Mouse (Mus musculus) B cell, adult 67 days (primary cell): Measurements from ENCODE around the gene Snw1. TPM values are rescaled to one million over a fixed set of nuclear protein-coding genes. Genes with fewer than 3 reads are reported as not detected.

Experiments
- total RNA-seq, 2 experiments: library from RNA; stranded (reverse); gene quantifications; 4 replicates each; pipeline ENCODE4 v1.2.4; 2023

Snw1 gene
- total RNA-seq = 10 to 100 TPM; 91.0 to 94.3 TPM

GRCm38 (mm10) chr12:87471964-87472786, at the start of gene Snw1:
Gene Snw1, minus strand, starts transcription at chr12:87472274.

DNA sequence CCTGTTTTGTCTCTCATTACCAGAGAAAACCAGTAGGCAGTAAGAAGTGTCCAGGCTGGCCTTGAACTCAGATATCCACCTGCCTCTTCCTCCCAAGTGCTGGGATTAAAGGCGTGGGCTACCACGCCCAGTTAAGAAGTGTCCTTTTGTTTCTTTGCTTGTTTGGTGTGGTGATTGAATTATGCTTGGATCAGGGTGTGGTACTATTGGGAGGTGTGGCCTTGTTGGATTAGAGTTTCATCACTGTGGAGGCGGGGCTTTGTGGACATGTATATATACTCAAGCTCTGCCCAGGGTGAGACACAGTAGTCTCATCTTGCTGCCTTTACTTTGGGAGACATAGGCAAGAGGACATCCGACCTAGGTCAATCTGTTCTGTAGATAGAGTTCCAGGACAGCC, 41.9 kb upstream of the Snw1 start, which contains the start of gene Gm8300:
TSS of gene Gm8300 (plus strand) at position 301 of the 400 bp plus-strand sequence.

DNA sequence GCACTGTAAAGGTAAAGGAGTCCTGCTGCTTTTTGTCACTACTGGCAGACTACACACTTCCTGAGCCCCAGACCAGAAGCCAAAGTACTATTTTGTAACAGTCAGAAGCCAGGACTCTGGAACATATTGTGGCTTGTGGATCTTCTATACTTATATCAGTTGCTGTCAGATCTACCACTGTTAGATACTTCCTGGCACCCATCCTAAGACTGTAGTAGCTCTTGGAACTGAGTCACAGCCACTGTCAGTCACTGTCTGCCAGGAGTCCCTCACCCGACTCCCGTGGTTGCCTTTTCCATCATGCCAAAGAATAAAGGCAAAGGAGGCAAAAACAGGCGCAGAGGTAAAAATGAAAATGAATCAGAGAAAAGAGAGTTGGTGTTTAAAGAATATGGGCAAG, 22.3 kb upstream of the Snw1 start, which contains the start of gene Gm5788:
TSS of gene Gm5788 (plus strand) at position 301 of the 400 bp plus-strand sequence.

DNA sequence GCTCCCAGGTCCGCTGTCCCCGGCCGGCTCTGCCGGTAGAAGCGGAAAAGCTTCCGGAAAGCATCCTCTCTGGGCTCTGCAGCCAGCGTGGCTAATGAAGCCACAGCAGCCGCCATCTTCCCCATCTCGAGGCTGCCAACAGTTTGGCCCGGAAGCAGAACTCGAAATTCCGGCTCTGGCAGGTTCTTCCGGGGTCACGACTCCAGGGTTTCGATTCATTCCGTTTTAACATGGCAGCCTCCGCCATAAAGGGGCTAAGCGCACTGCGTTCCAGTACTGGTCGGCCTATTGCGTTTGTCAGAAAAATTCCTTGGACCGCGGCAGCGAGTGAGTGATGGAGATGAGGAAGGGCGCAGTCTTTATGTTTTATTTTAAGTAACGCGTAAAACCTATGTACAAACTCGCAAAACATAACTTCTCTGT, 28.4 kb downstream of the Snw1 start, which contains the start of the genes Slirp and Alkbh1:
TSS of gene Slirp (plus strand) at position 197 of the 423 bp plus-strand sequence.
TSS of gene Alkbh1 (minus strand) at position 318 of the 423 bp plus-strand sequence.

Other genes starting within 250 kb of the Snw1 start
- 10 to 100 TPM in 1 of 2 experiments, 1 to 10 TPM in 1; 9.0 to 12.5 TPM for gene Noxred1, start 233.5 kb downstream of the Snw1 start, total RNA-seq
- 10 to 100 TPM; 42.7 to 43.9 TPM for gene Vipas39, start 206.0 kb downstream of the Snw1 start, total RNA-seq
- gene Ahsa1, start 205.8 kb downstream of the Snw1 start, total RNA-seq = 100 to 1,000 TPM; 100 to 141 TPM
- gene Ism2, start 172.6 kb downstream of the Snw1 start, total RNA-seq = not detected
- 10 to 100 TPM; 85.3 to 95.0 TPM for gene Sptlc2, start 83.9 kb downstream of the Snw1 start, total RNA-seq
- 10 to 100 TPM; 42.5 to 54.8 TPM for gene Slirp, start 28.4 kb downstream of the Snw1 start, total RNA-seq
- gene Alkbh1, start 28.3 kb downstream of the Snw1 start, total RNA-seq = 100 to 1,000 TPM in 1 of 2 experiments, 10 to 100 TPM in 1; 81.2 to 104 TPM
- gene Gm5788, start 22.4 kb upstream of the Snw1 start, total RNA-seq = not detected
- not detected for gene Gm8300, start 42.0 kb upstream of the Snw1 start, total RNA-seq
- not detected for gene Oog1, start 130.4 kb upstream of the Snw1 start, total RNA-seq
- gene Gm4027, start 146.6 kb upstream of the Snw1 start, total RNA-seq = not detected
- not detected for gene Gm16381, start 172.3 kb upstream of the Snw1 start, total RNA-seq